ENCODE assay signal across 8 mouse cellular contexts in genomic region chr9:72132728-72133088, GRCm38 (mm10). TPM values are rescaled to one million over a fixed set of nuclear protein-coding genes. Genes with fewer than 3 reads are reported as not detected.
A peak's percentile ranks its signal among the peaks of the same experiment; 100 is the strongest.
DNase-seq lines count a peak whose midpoint lies in the region; ATAC-seq and TF ChIP-seq lines count a peak whose summit lies in the region.

No protein-coding gene starts in this region.

- peak overlapping the region; percentile 87 for H3K9ac ChIP-seq in limb, embryonic 12.5 days (replicated peaks)

- under 1% methylated on average over 29 of the region's 29 CpGs for WGBS in cerebellum, adult 2 months
- WGBS in limb, embryonic 12.5 days: 0% methylated on average over 29 of the region's 29 CpGs

- no peak for TF ChIP-seq POLR2A in cerebellum, adult 2 months (IDR thresholded peaks at IDR 0.05; ENCODE audit: borderline replicate concordance, insufficient read depth, low read length)
- no peak; the same call in 1 of the 2 replicates for TF ChIP-seq POLR2A in testis, adult 2 months (IDR thresholded peaks at IDR 0.05; ENCODE audit: control insufficient read depth, low read depth, low read length)

- no peak for DNase-seq in cerebellum, adult 2 months
- no peak for DNase-seq in cerebellum, adult 8-10 months
- no peak for DNase-seq in testis, postnatal 14 days (ENCODE audit: low spot score)
- DNase-seq in embryo, embryonic 10 days (ENCODE audit: low spot score): no peak
- DNase-seq in frontal cortex, postnatal 10 days (ENCODE audit: low spot score in 2 of 2): no peak

- no peak for TF ChIP-seq CTCF in cerebellum, adult 2 months (IDR thresholded peaks at IDR 0.05; ENCODE audit: borderline replicate concordance, insufficient read depth, low read depth, low read length)
- TF ChIP-seq CTCF in testis, adult 2 months (IDR thresholded peaks at IDR 0.05; ENCODE audit: control insufficient read depth, insufficient read depth, insufficient replicate concordance, low read depth, low read length): no peak

- no peaks in the 10 kb centered on the region for H3K27me3 ChIP-seq in cerebellum, adult 2 months (ENCODE audit: control insufficient read depth, insufficient read depth, low read length)
- no peaks in the 10 kb centered on the region for H3K27me3 ChIP-seq in testis, adult 2 months (ENCODE audit: control insufficient read depth, insufficient read depth, low read length)
- no peaks in the 10 kb centered on the region for H3K27me3 ChIP-seq in limb, embryonic 12.5 days

- 0 out of 2 replicates have a peak, but pooled peaks have one; percentile 33 for ATAC-seq in limb, embryonic 12.5 days (ENCODE audit: insufficient number of reproducible peaks, insufficient read depth, low FRiP score, low TSS enrichment, low read depth)
- peak; percentile 25 for ATAC-seq in neutrophil, adult 5-6 weeks (ENCODE audit: extremely low read depth, insufficient number of reproducible peaks, low FRiP score, poor library complexity, severe bottlenecking)

- H3K27ac ChIP-seq in cerebellum, adult 2 months (ENCODE audit: insufficient read depth, low read length): peak overlapping the region; percentile 98
- H3K27ac ChIP-seq in testis, adult 2 months (ENCODE audit: control insufficient read depth, insufficient read depth, low read depth, low read length): peak overlapping the region; percentile 83
- H3K27ac ChIP-seq in limb, embryonic 12.5 days: peak overlapping the region; percentile 94

- no peaks in the 10 kb centered on the region for H3K36me3 ChIP-seq in testis, adult 2 months (ENCODE audit: control insufficient read depth, insufficient read depth, low read length)
- no peaks in the 10 kb centered on the region for H3K36me3 ChIP-seq in limb, embryonic 12.5 days

- peak overlapping the region; percentile 85 for H3K4me2 ChIP-seq in limb, embryonic 12.5 days

- H3K4me3 ChIP-seq in cerebellum, adult 2 months (replicated peaks; ENCODE audit: insufficient read depth, low read depth, low read length): peak overlapping the region; percentile 75
- H3K4me3 ChIP-seq in testis, adult 2 months (ENCODE audit: control insufficient read depth, low read depth, low read length): peak overlapping the region; percentile 70
- peak overlapping the region; percentile 65 for H3K4me3 ChIP-seq in limb, embryonic 12.5 days (replicated peaks)

- H3K4me1 ChIP-seq in cerebellum, adult 2 months (ENCODE audit: control insufficient read depth, insufficient read depth, low read length): no peaks in the 10 kb centered on the region
- H3K4me1 ChIP-seq in testis, adult 2 months (ENCODE audit: control insufficient read depth, insufficient read depth, low read length): no peaks in the 10 kb centered on the region; the same call in none of the 2 replicates
- peaks cover 13% of the 10 kb centered on the region; the same call in 1 of the 2 replicates for H3K4me1 ChIP-seq in limb, embryonic 12.5 days (replicated peaks)

- H3K9me3 ChIP-seq in limb, embryonic 12.5 days: no peaks in the 10 kb centered on the region

RNA-seq across cellular contexts. Expression of gene Tcf12, which starts 21.0 kb away (rescaled TPM):
- 53.0 and 60.6 TPM in 2 replicates for polyA plus RNA-seq in cerebellum, adult 2 months (2012; rRNA removed)
- 17.4 and 20.0 TPM in 2 replicates for polyA plus RNA-seq in testis, adult 2 months (2012; rRNA removed)
- polyA plus RNA-seq in limb, embryonic 12.5 days (2016; fragmentation: Nextera tagmentation; extraction: Ambion mirVana): 142 and 158 TPM in 2 replicates
- total RNA-seq in neutrophil, adult 5-6 weeks (2017): 68.5 and 69.8 TPM in 2 replicates
